ENCODE assay signal across 17 mouse cellular contexts in the genomic region with DNA sequence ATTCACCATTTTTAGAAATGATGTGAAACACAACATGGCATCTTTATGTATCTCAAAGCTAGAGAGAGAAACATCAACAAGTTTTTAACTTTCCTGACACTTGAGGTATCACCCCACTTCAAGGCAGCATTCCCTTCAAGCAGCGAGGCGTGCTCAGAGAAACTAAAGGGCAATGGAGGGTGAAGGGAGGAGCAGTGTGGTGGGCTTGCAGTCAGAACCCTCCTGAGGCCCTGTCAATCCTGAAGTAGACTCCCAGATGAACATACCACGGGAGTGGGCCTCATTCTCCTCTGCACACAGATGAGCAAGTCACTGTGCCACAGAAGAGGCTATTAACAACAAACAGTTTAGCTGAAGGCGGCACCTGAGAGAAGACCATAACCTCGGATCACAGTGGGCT.
"Had no signal": no experiment of that assay in that cellular context is flagged by ENCODE, and none has a peak within 500 bp of the region (broad histone marks: within the 10 kb centered on the region; RNA-seq: fewer than 3 reads in every experiment).

No protein-coding gene starts in this region.

- H3K4me1 ChIP-seq: lung, embryonic 15.5 days; megakaryocyte, embryonic 14.5 days; midbrain, embryonic 13.5 days; midbrain, embryonic 15.5 days; neural tube, embryonic 12.5 days; stomach, embryonic 15.5 days had no signal

- H3K9me3 ChIP-seq: lung, embryonic 15.5 days; megakaryocyte, embryonic 14.5 days; midbrain, embryonic 13.5 days; midbrain, embryonic 15.5 days; neural tube, embryonic 12.5 days; stomach, embryonic 15.5 days had no signal

- H3K36me3 ChIP-seq: lung, embryonic 15.5 days; midbrain, embryonic 13.5 days; midbrain, embryonic 15.5 days; neural tube, embryonic 12.5 days; stomach, embryonic 15.5 days had no signal

- H3K27me3 ChIP-seq: megakaryocyte, embryonic 14.5 days; midbrain, embryonic 13.5 days; midbrain, embryonic 15.5 days; neural tube, embryonic 12.5 days; stomach, embryonic 15.5 days had no signal

- H3K4me2 ChIP-seq: lung, embryonic 15.5 days; midbrain, embryonic 11.5 days; midbrain, embryonic 13.5 days; midbrain, embryonic 15.5 days; neural tube, embryonic 12.5 days; stomach, embryonic 15.5 days had no signal

- H3K9ac ChIP-seq: lung, embryonic 15.5 days; midbrain, embryonic 13.5 days; midbrain, embryonic 15.5 days; neural tube, embryonic 12.5 days; stomach, embryonic 15.5 days had no signal

- ATAC-seq: lung, postnatal 0 days; midbrain, embryonic 13.5 days; midbrain, embryonic 15.5 days had no signal

- H3K4me3 ChIP-seq: lung, embryonic 15.5 days; megakaryocyte, embryonic 14.5 days; midbrain, embryonic 13.5 days; midbrain, embryonic 15.5 days; neural tube, embryonic 12.5 days; stomach, embryonic 15.5 days had no signal

- DNase-seq: lung, adult 2 months; lung, postnatal 14 days; lung, postnatal 36 days; right cerebral cortex, postnatal 14 days; thymus, adult 2 months; thymus, postnatal 25 days; thymus, postnatal 4 days had no signal

- H3K27ac ChIP-seq: lung, embryonic 15.5 days; macrophage; midbrain, embryonic 13.5 days; midbrain, embryonic 15.5 days; neural tube, embryonic 12.5 days; stomach, embryonic 15.5 days; stomach, postnatal 0 days had no signal
